Mouse (Mus musculus) kidney, postnatal 4 days (tissue): Measurements from ENCODE around the gene Noxred1.
"Not testable (repeated sequence)": the region's sequence is repeated elsewhere in the genome, so short reads cannot be mapped to it uniquely, and the experiment has no call there.

Experiments
- DNase-seq, 2 experiments: peaks; one replicate each; pipeline ENCODE4 v3.0.0; 2021; ENCODE audit warnings: mixed read lengths in 2 of 2

Noxred1 gene

DNA sequence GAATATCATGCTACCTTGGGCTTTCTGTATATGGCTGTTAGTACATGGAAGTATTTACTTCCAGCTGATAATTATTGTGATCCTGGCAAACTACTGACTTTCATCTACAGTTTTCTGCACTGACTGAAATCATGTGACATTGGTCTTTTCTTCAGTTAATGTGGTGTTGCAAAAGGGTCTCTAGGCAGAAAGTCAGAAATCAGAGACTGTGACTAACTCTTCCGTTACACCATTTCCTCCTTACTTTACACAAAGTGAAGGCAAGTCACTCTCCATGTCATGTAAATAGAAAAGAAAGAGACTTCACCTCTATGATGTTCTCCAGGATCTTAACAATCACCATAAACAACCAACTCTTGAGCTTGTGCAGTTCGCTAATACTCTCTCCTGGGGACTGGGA is 8.9 kb downstream of the Noxred1 start:
- no peak for DNase-seq

DNA sequence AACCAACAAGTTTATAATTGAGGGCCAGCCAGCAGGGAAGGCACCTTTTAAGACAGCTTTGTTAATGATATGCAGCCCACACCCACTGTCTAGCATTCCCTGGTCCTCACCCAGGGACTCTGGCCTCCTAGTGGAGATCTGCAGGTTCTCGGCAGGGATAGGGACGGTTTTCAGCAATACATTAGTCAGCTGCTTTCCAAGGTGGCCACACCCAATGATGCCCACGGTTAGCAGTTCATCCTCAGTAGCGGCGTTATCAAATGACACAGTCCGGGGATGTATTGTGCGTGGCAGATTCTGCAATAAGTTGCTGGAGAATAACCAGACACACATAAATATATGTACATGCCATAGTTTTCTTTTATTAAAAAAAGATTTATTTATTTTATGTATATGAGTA is 11.7 kb downstream of the Noxred1 start:
- DNase-seq, result no peak

- DNase-seq, result no peak
These were observed 13.6 kb downstream of the Noxred1 start for GRCm38 (mm10) chr12:87224950-87225349.

DNA sequence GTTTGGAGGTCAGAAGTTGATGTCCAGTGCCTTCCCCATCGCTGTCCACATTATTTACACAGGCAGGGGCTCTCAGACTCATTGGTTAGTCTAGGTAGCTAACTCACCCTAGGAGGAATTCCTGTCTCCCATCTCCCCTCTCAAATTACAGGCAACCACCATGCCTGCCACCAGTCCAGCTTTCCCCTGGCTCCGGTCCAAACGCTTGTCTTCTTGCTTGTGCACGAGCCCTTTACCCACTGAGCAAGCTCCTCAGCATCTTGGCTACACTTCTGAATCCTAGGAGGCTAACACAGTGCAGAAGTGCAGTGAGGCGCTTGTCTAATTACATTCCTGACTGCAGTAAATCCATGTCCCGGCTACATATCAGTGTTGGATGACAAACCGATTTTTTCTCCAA is 19.2 kb downstream of the Noxred1 start:
- peak; percentile 31 to 39 for DNase-seq

GRCm38 (mm10) chr12:87217596-87217995 is 20.9 kb downstream of the Noxred1 start:
- DNase-seq, result no peak

DNA sequence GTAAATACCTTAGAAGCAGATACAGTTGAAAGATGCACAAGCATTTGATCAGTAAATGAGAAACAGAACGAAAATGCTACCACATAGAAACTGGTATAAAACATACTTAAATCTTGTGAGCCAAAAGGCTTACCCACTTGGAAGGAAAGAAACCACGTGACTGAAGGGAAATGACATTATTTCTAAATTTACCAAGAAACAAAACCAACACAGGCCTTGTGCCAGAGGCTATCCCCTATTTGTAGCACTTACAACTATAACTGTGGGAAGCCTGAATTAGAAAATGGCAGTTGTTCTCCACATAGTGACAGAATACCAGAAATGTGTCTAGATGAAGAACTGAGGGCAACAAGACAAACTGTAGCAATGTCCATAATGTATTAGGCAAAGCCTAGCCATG is 22.5 kb downstream of the Noxred1 start:
- DNase-seq, result no peak

GRCm38 (mm10) chr12:87212844-87213606 is 25.5 kb downstream of the Noxred1 start:
- no peak for DNase-seq

GRCm38 (mm10) chr12:87205789-87206188 is 32.7 kb downstream of the Noxred1 start:
- DNase-seq, result not testable (repeated sequence)

GRCm38 (mm10) chr12:87201694-87202093 is 36.8 kb downstream of the Noxred1 start:
- no peak for DNase-seq

- peak; percentile 84 to 91 for DNase-seq
These were observed 38.5 kb downstream of the Noxred1 start, which contains the start of gene Tmed8 for GRCm38 (mm10) chr12:87199973-87200586. Gene Tmed8, minus strand, starts transcription at chr12:87200454.

DNA sequence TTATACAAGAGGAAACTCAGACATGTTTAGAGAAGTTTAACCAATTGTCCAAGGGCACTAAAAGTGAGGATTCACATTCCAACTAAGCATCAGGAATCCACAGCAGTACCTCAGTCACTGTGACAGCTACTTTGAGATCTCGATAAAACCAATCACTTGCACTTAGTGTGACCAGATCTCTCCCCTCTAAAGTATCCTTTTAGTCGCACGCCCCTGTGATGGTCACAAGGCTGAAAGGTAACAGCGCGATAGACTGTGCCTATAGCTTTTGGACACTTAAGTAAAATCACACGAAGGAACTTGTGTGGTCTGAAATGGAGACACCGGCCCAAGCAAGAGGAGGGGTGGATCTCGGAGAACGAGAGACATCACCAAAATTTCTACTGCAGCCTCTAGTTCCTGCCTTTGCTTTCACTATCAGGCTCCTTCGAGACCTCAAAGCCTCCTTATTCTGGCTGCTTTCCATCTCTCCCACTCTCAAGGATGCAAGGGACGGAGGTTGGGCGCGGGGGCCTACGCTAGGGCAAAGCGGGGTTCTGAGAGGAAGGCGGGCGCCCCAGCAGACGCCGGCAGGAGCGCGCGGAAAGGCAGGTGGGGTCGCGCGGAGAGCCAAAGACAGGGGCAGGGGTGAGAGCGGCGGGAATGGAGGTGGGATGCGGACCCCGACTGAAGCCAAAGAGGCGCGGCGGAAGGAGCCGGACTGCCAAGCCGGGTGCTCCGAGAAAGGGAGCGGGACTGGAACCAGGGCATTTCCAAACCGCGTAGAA is 39.1 kb downstream of the Noxred1 start, which contains the start of gene Samd15:
Gene Samd15, plus strand, starts transcription at position 518 of the 767 bp plus-strand sequence.
- DNase-seq, result peak in 1 of 2 experiments; percentile 57

- DNase-seq, result no peak
These were observed 39.7 kb downstream of the Noxred1 start for GRCm38 (mm10) chr12:87198792-87199191.

GRCm38 (mm10) chr12:87196310-87196709 is 42.2 kb downstream of the Noxred1 start:
- no peak for DNase-seq

- DNase-seq, result no peak
These were observed 43.5 kb downstream of the Noxred1 start for GRCm38 (mm10) chr12:87195069-87195468.

- DNase-seq, result no peak
These were observed 45.5 kb downstream of the Noxred1 start for GRCm38 (mm10) chr12:87193008-87193407.

DNA sequence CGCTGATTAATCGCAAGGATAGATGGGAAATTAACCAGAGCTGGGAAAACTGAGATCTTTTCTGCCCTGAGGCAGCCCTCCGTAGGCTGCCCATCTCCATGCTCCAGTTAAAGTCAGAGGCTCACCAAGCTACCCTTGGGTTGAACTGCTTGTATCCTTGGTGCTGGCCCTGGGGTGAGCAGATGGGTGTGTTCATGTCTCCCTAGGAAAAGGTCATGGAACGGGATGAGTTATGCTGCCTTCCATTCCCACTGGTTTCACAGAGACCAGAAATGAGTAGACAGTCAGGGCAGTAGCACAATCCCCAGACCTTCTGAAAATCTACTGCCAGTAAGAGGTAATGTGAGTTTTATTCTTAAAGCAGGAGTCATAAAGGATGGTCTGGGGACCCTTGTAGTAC is 60.9 kb downstream of the Noxred1 start:
- no peak for DNase-seq

DNA sequence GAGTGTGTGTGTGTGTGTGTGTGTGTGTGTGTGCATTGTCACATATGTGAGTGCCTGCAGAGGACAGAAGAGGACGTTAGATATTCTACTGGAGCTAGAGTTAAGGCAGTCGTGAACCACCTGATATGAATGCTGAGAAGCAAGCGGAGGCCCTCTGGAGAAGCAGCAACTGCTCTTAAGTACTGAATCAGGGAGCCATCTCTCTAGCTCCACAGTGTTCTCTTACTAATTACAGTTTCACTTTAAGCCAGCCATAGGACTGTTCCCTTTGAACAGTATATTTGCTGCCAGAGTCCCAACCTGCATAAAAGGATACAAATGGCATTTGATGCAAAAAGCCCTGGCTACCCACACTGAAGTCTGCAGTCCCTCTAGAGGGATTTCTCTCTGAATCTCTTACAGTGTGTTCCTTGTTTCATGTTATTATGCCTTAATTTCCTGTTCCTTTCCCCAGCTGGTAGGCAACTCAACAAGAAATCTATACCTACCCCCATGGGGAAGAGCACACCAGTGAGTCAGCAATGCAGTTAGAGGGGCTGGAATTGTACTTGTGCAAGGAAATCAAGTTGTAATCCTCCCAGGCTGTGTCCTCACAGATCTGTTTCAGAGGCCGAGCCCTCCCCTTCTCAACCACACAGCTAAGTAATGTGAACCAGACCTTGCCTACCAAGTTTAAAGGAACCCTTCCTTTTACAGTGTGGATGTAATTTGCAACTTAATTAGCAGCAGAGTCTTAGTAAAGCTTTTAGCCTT is 63.2 kb downstream of the Noxred1 start:
- no peak for DNase-seq
